Mouse (Mus musculus): ENCODE measurements around the gene Cdon.

- TF ChIP-seq POLR2A (IDR thresholded peaks at IDR 0.05; ENCODE audit: borderline replicate concordance, insufficient read depth, low read length) (no peak), CTCF (IDR thresholded peaks at IDR 0.05; ENCODE audit: borderline replicate concordance, insufficient read depth, low read depth, low read length) (no peak)
These were observed 32.4 kb downstream of the Cdon start for GRCm38 (mm10) chr9:35453311-35453710.

All from cerebellum, adult 2 months (tissue).